ENCODE assay signal across 18 mouse cellular contexts in genomic region chr3:123580038-123580437, GRCm38 (mm10).
"Had no signal": no experiment of that assay in that cellular context is flagged by ENCODE, and none has a peak within 500 bp of the region (broad histone marks: within the 10 kb centered on the region; RNA-seq: fewer than 3 reads in every experiment).

No protein-coding gene starts in this region.

- DNase-seq: liver, postnatal 0 days; lung, adult 2 months; lung, postnatal 14 days; lung, postnatal 36 days; right cerebral cortex, postnatal 14 days; thymus, adult 18-20 months; thymus, postnatal 14 days; thymus, postnatal 36 days had no signal

- ATAC-seq: liver, postnatal 0 days; lung, postnatal 0 days; midbrain, embryonic 13.5 days; midbrain, embryonic 15.5 days had no signal

- H3K27me3 ChIP-seq: lung, embryonic 15.5 days; megakaryocyte, embryonic 14.5 days; midbrain, embryonic 13.5 days; midbrain, embryonic 15.5 days; neural tube, embryonic 12.5 days; stomach, embryonic 15.5 days had no signal

- H3K9ac ChIP-seq: liver, postnatal 0 days; lung, embryonic 15.5 days; midbrain, embryonic 13.5 days; midbrain, embryonic 15.5 days; neural tube, embryonic 12.5 days; stomach, embryonic 15.5 days had no signal

- H3K4me1 ChIP-seq: lung, embryonic 15.5 days; midbrain, embryonic 13.5 days; midbrain, embryonic 15.5 days; neural tube, embryonic 12.5 days; stomach, embryonic 15.5 days had no signal

- H3K4me3 ChIP-seq: lung, embryonic 15.5 days; megakaryocyte, embryonic 14.5 days; midbrain, embryonic 13.5 days; midbrain, embryonic 15.5 days; neural tube, embryonic 12.5 days; stomach, embryonic 15.5 days had no signal

- H3K36me3 ChIP-seq: lung, embryonic 15.5 days; midbrain, embryonic 13.5 days; midbrain, embryonic 15.5 days; neural tube, embryonic 12.5 days; stomach, embryonic 15.5 days had no signal

- H3K9me3 ChIP-seq: lung, embryonic 15.5 days; midbrain, embryonic 13.5 days; midbrain, embryonic 15.5 days; neural tube, embryonic 12.5 days; stomach, embryonic 15.5 days had no signal

- H3K27ac ChIP-seq: lung, embryonic 15.5 days; macrophage; midbrain, embryonic 13.5 days; midbrain, embryonic 15.5 days; neural tube, embryonic 12.5 days; stomach, embryonic 15.5 days; stomach, postnatal 0 days had no signal

- H3K4me2 ChIP-seq: lung, embryonic 15.5 days; midbrain, embryonic 11.5 days; midbrain, embryonic 13.5 days; midbrain, embryonic 15.5 days; neural tube, embryonic 12.5 days; stomach, embryonic 15.5 days had no signal
